Mouse (Mus musculus): ENCODE data around the gene Dusp3. TPM values are rescaled to one million over a fixed set of nuclear protein-coding genes. Genes with fewer than 3 reads are reported as not detected.

Gene Dusp3
- total and polyA plus RNA-seq, 3 experiments: 18.4 to 35.5 (median 29.8) TPM

DNA sequence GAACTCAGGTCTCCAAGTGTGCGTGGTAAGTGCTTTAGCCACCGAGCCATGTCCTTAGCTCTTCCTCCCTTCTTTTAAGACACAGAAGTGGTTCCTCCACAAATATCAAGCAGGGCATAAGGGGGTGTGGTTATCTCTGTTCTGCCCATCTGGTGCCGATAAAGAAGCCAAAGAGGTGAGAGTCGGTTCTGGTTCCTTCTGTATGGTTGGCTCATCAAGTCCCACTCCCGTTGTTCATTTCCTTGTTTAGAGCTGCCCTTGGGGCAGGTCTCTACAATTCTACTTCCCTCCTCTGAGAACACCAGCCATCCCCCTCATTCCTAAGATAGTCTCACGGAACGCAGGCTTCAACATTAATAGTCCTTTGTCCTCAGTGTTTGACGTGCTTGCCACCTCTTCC is 7.3 kb upstream of the Dusp3 start (continued):
- TF ChIP-seq MAX (IDR thresholded peaks at IDR 0.05; ENCODE audit: low read length) (no peak), MAFK (IDR thresholded peaks at IDR 0.05; ENCODE audit: borderline replicate concordance, low read depth, low read length) (no peak), USF2 (IDR thresholded peaks at IDR 0.05; ENCODE audit: borderline replicate concordance in 1 of 2, insufficient read depth in 1 of 2, low read depth in 1 of 2, low read length in 2 of 2) (no peak), GABPA (IDR thresholded peaks at IDR 0.05; ENCODE audit: low read depth, low read length) (no peak), RCOR1 (IDR thresholded peaks at IDR 0.05; ENCODE audit: low read depth, low read length) (no peak), EP300 (IDR thresholded peaks at IDR 0.05; ENCODE audit: low read depth in 1 of 2, low read length in 2 of 2) (peak; percentile 80 to 90), MEF2A (IDR thresholded peaks at IDR 0.05; ENCODE audit: extremely low read depth, insufficient replicate concordance, low read depth, low read length, poor library complexity, severe bottlenecking) (no peak)

DNA sequence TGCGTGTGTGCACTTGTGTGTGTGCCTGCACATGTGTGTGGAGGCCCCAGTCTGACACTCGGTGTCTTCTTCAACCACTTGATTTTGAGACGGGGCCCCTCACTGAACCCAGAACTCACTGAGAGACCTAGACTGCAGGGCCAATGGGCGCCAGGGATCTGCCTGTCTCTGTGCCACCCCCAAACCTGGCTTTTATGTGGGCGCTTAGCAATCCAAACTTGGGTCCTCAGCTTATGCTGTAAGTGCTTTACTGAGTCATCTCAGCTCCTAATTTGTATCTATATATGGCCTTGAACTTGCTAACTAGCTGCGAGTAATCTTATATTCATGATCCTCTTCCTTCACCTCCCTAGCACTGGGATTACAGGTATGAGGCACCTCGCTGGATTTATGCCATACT is 5.6 kb upstream of the Dusp3 start:
- TF ChIP-seq MEF2A (IDR thresholded peaks at IDR 0.05; ENCODE audit: extremely low read depth, insufficient replicate concordance, low read depth, low read length, poor library complexity, severe bottlenecking): no peak
- TF ChIP-seq UBTF (IDR thresholded peaks at IDR 0.05; ENCODE audit: borderline replicate concordance, insufficient read depth, low read depth, low read length): no peak
- TF ChIP-seq E2F4 (IDR thresholded peaks at IDR 0.05; ENCODE audit: borderline replicate concordance, low read depth, low read length): no peak
- TF ChIP-seq RCOR1 (IDR thresholded peaks at IDR 0.05; ENCODE audit: low read depth, low read length): no peak
- TF ChIP-seq GATA1 (IDR thresholded peaks at IDR 0.05; ENCODE audit: low read depth, low read length): no peak
- TF ChIP-seq NELFE (IDR thresholded peaks at IDR 0.05; ENCODE audit: low read depth, low read length): no peak
- no peak for TF ChIP-seq ZMIZ1 (IDR thresholded peaks at IDR 0.05; ENCODE audit: low read depth, low read length)
- TF ChIP-seq CHD1 (IDR thresholded peaks at IDR 0.05; ENCODE audit: low read depth, low read length): no peak
- TF ChIP-seq NRF1 (IDR thresholded peaks at IDR 0.05; ENCODE audit: insufficient read depth, low read depth, low read length, poor library complexity, severe bottlenecking): no peak
- TF ChIP-seq MAZ (IDR thresholded peaks at IDR 0.05; ENCODE audit: low read depth, low read length): no peak
- H3K79me2 ChIP-seq (ENCODE audit: control insufficient read depth, insufficient read depth, low read length, poor library complexity): no peaks in the 10 kb centered on the region
- H3K27ac ChIP-seq (ENCODE audit: control insufficient read depth, low read depth, low read length): no peak overlapping the region
- H3K4me3 ChIP-seq (ENCODE audit: control insufficient read depth in 1 of 2, insufficient read depth in 1 of 2, low read depth in 2 of 2, low read length in 2 of 2): no peak overlapping the region
- peaks cover 0 to 27% of the 10 kb centered on the region in 2 experiments; a peak in 2 of 4 replicates for H3K36me3 ChIP-seq (ENCODE audit: control insufficient read depth in 1 of 2, insufficient read depth in 2 of 2, low read length in 2 of 2)
- H3K27me3 ChIP-seq (ENCODE audit: control insufficient read depth in 1 of 2, insufficient read depth in 2 of 2, low read length in 2 of 2): no peaks in the 10 kb centered on the region
- no peak overlapping the region for H3K9ac ChIP-seq (ENCODE audit: control insufficient read depth, low read depth, low read length, poor library complexity, severe bottlenecking)
- peak; percentile 36 for DNase-seq (ENCODE audit: low read depth, low spot score)
- peaks cover 11 to 25% of the 10 kb centered on the region in 2 experiments for H3K4me1 ChIP-seq (ENCODE audit: control insufficient read depth in 1 of 2, insufficient read depth in 2 of 2, low read length in 2 of 2)
- no peaks in the 10 kb centered on the region for H3K9me3 ChIP-seq (replicated peaks; ENCODE audit: insufficient read depth, low read length)

- DNase-seq (ENCODE audit: low read depth, low spot score): peak; percentile 77
- Histone ChIP-seq H3K27ac (ENCODE audit: control insufficient read depth, low read depth, low read length) (peak overlapping the region; percentile 43), H3K27me3 (ENCODE audit: control insufficient read depth in 1 of 2, insufficient read depth in 2 of 2, low read length in 2 of 2) (no peaks in the 10 kb centered on the region), H3K79me2 (ENCODE audit: control insufficient read depth, insufficient read depth, low read length, poor library complexity) (no peaks in the 10 kb centered on the region), H3K9me3 (replicated peaks; ENCODE audit: insufficient read depth, low read length) (no peaks in the 10 kb centered on the region), H3K4me3 (ENCODE audit: control insufficient read depth in 1 of 2, insufficient read depth in 1 of 2, low read depth in 2 of 2, low read length in 2 of 2) (no peak overlapping the region), H3K36me3 (ENCODE audit: control insufficient read depth in 1 of 2, insufficient read depth in 2 of 2, low read length in 2 of 2) (peaks cover 0 to 27% of the 10 kb centered on the region in 2 experiments; a peak in 2 of 4 replicates), H3K9ac (ENCODE audit: control insufficient read depth, low read depth, low read length, poor library complexity, severe bottlenecking) (no peak overlapping the region), H3K4me1 (ENCODE audit: control insufficient read depth in 1 of 2, insufficient read depth in 2 of 2, low read length in 2 of 2) (peaks cover 11 to 25% of the 10 kb centered on the region in 2 experiments)
- TF ChIP-seq MAX (IDR thresholded peaks at IDR 0.05; ENCODE audit: low read length) (peak; percentile 32; the same call in 1 of the 2 replicates), USF2 (IDR thresholded peaks at IDR 0.05; ENCODE audit: borderline replicate concordance in 1 of 2, insufficient read depth in 1 of 2, low read depth in 1 of 2, low read length in 2 of 2) (no peak), ELF1 (IDR thresholded peaks at IDR 0.05; ENCODE audit: low read depth, low read length) (no peak), HCFC1 (IDR thresholded peaks at IDR 0.05; ENCODE audit: low read depth, low read length) (peak; percentile 76), TBP (IDR thresholded peaks at IDR 0.05; ENCODE audit: low read depth, low read length) (peak; percentile 38; the same call in 1 of the 2 replicates), CHD1 (IDR thresholded peaks at IDR 0.05; ENCODE audit: low read depth, low read length) (no peak), MYC (IDR thresholded peaks at IDR 0.05; ENCODE audit: low read depth, low read length) (peak; percentile 65), MEF2A (IDR thresholded peaks at IDR 0.05; ENCODE audit: extremely low read depth, insufficient replicate concordance, low read depth, low read length, poor library complexity, severe bottlenecking) (no peak), ZC3H11A (IDR thresholded peaks at IDR 0.05; ENCODE audit: low read depth, low read length) (no peak), EP300 (IDR thresholded peaks at IDR 0.05; ENCODE audit: low read depth in 1 of 2, low read length in 2 of 2) (peak; percentile 53 to 66), NRF1 (IDR thresholded peaks at IDR 0.05; ENCODE audit: insufficient read depth, low read depth, low read length, poor library complexity, severe bottlenecking) (no peak)
Observed at GRCm38 (mm10) chr11:101991813-101992212, 5.0 kb upstream of the Dusp3 start.

Data from MEL (cell line).